8 mouse cellular contexts compared by ENCODE assay signal in the genomic region with DNA sequence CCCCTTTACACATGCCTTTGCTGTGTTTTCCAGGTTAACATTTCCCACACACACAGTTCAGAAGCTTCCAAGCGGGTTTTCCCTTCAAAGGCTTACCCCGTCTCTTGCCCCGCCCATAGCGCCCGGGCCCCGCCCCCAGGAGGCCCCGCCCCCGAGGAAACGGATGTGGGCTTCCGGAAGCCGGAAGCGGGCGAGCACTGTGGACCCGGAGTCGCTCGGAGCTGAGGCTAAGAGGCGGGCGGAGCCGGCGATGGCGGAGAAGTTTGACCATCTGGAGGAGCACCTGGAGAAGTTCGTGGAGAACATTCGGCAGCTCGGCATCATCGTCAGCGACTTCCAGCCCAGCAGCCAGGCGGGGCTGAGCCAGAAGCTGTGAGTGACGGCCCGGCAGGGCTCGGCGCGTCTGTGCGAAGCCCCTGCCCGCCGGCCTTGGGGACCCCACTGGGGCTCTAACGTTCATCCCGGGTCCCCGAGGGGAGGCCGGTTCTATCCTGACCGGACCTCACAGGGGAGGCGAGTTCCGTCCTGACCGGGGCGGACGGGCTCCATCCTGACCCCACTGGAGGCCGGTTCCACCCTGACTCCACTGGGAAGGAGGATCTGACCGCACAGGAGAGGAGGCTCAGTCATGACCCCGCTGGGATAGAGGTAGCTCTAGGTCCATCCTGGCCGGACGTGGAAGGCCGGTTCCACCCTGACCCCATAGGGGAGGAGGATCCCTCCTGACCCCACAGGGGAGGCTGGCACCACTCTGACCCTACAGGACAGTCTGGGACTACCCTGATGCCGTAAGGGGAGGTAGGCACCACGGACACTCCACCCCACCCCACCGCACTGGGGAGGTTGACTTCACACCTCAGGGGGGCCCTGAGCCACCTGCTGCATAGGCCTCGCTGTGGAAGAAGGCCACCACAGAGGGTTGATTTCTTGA. TPM values are rescaled to one million over a fixed set of nuclear protein-coding genes. Genes with fewer than 3 reads are reported as not detected.
A peak's percentile ranks its signal among the peaks of the same experiment; 100 is the strongest.
DNase-seq lines count a peak whose midpoint lies in the region; ATAC-seq and TF ChIP-seq lines count a peak whose summit lies in the region.

No protein-coding gene starts in this region.

- peak; percentile 90 for ATAC-seq in CD4-positive, CD25-positive, alpha-beta regulatory T cell, adult 4 months
- peak; percentile 89 for ATAC-seq in erythroid progenitor cell, adult 5-6 weeks (replicated peaks; ENCODE audit: low FRiP score, poor library complexity, severe bottlenecking)
- peak; percentile 92 for ATAC-seq in heart, embryonic 12.5 days (ENCODE audit: insufficient number of reproducible peaks, low FRiP score)
- ATAC-seq in kidney, postnatal 0 days (replicated peaks; ENCODE audit: low FRiP score, low read depth): peak; percentile 96
- peak; percentile 95 for ATAC-seq in liver, embryonic 11.5 days (replicated peaks; ENCODE audit: low FRiP score)

- TF ChIP-seq CTCF in kidney, postnatal 0 days (IDR thresholded peaks at IDR 0.05; ENCODE audit: low read depth): 0 out of 2 replicates have a peak, but pooled peaks have one; percentile 3

- H3K4me3 ChIP-seq in brown adipose tissue, adult 24 weeks (ENCODE audit: insufficient read depth, low read depth, low read length): peak overlapping the region; percentile 98
- peak overlapping the region; percentile 80 for H3K4me3 ChIP-seq in heart, embryonic 12.5 days
- peak overlapping the region; percentile 95 for H3K4me3 ChIP-seq in kidney, postnatal 0 days (replicated peaks; ENCODE audit: low read depth, low read length)
- peak overlapping the region; percentile 96 for H3K4me3 ChIP-seq in liver, embryonic 11.5 days (ENCODE audit: low read depth, low read length)

- WGBS in heart, embryonic 12.5 days: 1% methylated on average over 55 of the region's 55 CpGs
- under 1% methylated on average over 55 of the region's 55 CpGs for WGBS in kidney, postnatal 0 days
- 1% methylated on average over 55 of the region's 55 CpGs for WGBS in liver, embryonic 11.5 days

- no peaks in the 10 kb centered on the region for H3K27me3 ChIP-seq in heart, embryonic 12.5 days (replicated peaks)
- no peaks in the 10 kb centered on the region for H3K27me3 ChIP-seq in kidney, postnatal 0 days (ENCODE audit: insufficient read depth, low read length)
- H3K27me3 ChIP-seq in liver, embryonic 11.5 days (replicated peaks; ENCODE audit: control insufficient read depth, insufficient read depth, low read length): no peaks in the 10 kb centered on the region
- H3K27me3 ChIP-seq in splenic B cell, adult 2 months (ENCODE audit: control insufficient read depth, insufficient read depth, low read length, poor library complexity, severe bottlenecking): no peaks in the 10 kb centered on the region

- H3K4me1 ChIP-seq in brown adipose tissue, adult 24 weeks (ENCODE audit: control insufficient read depth, insufficient read depth, insufficient read length, low read length): peaks cover 7% of the 10 kb centered on the region
- peaks cover 15% of the 10 kb centered on the region for H3K4me1 ChIP-seq in heart, embryonic 12.5 days (replicated peaks)
- H3K4me1 ChIP-seq in kidney, postnatal 0 days (replicated peaks; ENCODE audit: insufficient read depth, low read length): peaks cover 11% of the 10 kb centered on the region
- peaks cover 9% of the 10 kb centered on the region for H3K4me1 ChIP-seq in liver, embryonic 11.5 days (replicated peaks; ENCODE audit: control insufficient read depth, insufficient read depth, low read length)

- peaks cover 29% of the 10 kb centered on the region for H3K36me3 ChIP-seq in heart, embryonic 12.5 days
- H3K36me3 ChIP-seq in kidney, postnatal 0 days (ENCODE audit: insufficient read depth, low read length): peaks cover 23% of the 10 kb centered on the region
- peaks cover 17% of the 10 kb centered on the region for H3K36me3 ChIP-seq in liver, embryonic 11.5 days (ENCODE audit: control insufficient read depth, insufficient read depth, low read length)
- peaks cover 2% of the 10 kb centered on the region for H3K36me3 ChIP-seq in splenic B cell, adult 2 months (ENCODE audit: control insufficient read depth, insufficient read depth, low read length, poor library complexity, severe bottlenecking)

- H3K4me2 ChIP-seq in heart, embryonic 12.5 days: peak overlapping the region; percentile 93
- H3K4me2 ChIP-seq in kidney, postnatal 0 days (ENCODE audit: low read length): peak overlapping the region; percentile 89
- peak overlapping the region; percentile 96 for H3K4me2 ChIP-seq in liver, embryonic 11.5 days

- H3K9me3 ChIP-seq in heart, embryonic 12.5 days (replicated peaks): no peaks in the 10 kb centered on the region
- H3K9me3 ChIP-seq in kidney, postnatal 0 days (replicated peaks; ENCODE audit: low read length): no peaks in the 10 kb centered on the region
- no peaks in the 10 kb centered on the region for H3K9me3 ChIP-seq in liver, embryonic 11.5 days (ENCODE audit: control insufficient read depth, low read length)

- DNase-seq in kidney, postnatal 0 days (ENCODE audit: low spot score): peak; percentile 90
- peak; percentile 90 for DNase-seq in liver, embryonic 11.5 days (ENCODE audit: low spot score)
- peak; percentile 88 for DNase-seq in naive thymus-derived CD4-positive, alpha-beta T cell, adult 2 months (ENCODE audit: low read depth)
- DNase-seq in splenic B cell, adult 2 months (ENCODE audit: low read depth, low spot score): peak; percentile 84

- H3K27ac ChIP-seq in brown adipose tissue, adult 24 weeks (replicated peaks; ENCODE audit: low read depth, low read length): peak overlapping the region; percentile 60; the same call in 1 of the 2 replicates
- H3K27ac ChIP-seq in heart, embryonic 12.5 days (ENCODE audit: poor library complexity, severe bottlenecking): no peak overlapping the region
- peak overlapping the region; percentile 75 for H3K27ac ChIP-seq in kidney, postnatal 0 days
- H3K27ac ChIP-seq in liver, embryonic 11.5 days (ENCODE audit: low read depth, low read length): peak overlapping the region; percentile 32

- H3K9ac ChIP-seq in heart, embryonic 12.5 days: peak overlapping the region; percentile 89
- peak overlapping the region; percentile 85 for H3K9ac ChIP-seq in kidney, postnatal 0 days (ENCODE audit: low read depth, low read length)
- peak overlapping the region; percentile 88 for H3K9ac ChIP-seq in liver, embryonic 11.5 days (ENCODE audit: low read depth, low read length)

RNA-seq across cellular contexts. Expression of a gene that starts 7.8 kb away (rescaled TPM):
- polyA plus RNA-seq in CD4-positive, CD25-positive, alpha-beta regulatory T cell, adult 4 months (2017; shearing (Covaris generic)): 100 to 1,000 TPM; 160 to 164 TPM
- polyA plus RNA-seq in brown adipose tissue, adult 24 weeks (2012; ENCODE audit: insufficient read depth, insufficient read length, missing spikeins): 42.5 and 89.3 TPM in 2 replicates
- 21.3 and 38.1 TPM in 2 replicates for total RNA-seq in erythroid progenitor cell, adult 5-6 weeks (2015; ENCODE audit: low replicate concordance)
- 13.4 and 18.4 TPM in 2 replicates for total RNA-seq in erythroid progenitor cell, adult 5-6 weeks (2017; ENCODE audit: low replicate concordance)
- polyA plus RNA-seq in heart, embryonic 12.5 days (2016; fragmentation: Nextera tagmentation; extraction: Ambion mirVana): 105 and 106 TPM in 2 replicates
- polyA plus RNA-seq in kidney, postnatal 0 days (2015; fragmentation: Nextera tagmentation; extraction: Ambion mirVana): 143 and 151 TPM in 2 replicates
- polyA plus RNA-seq in liver, embryonic 11.5 days (2014; fragmentation: Nextera tagmentation; extraction: Ambion mirVana): 107 and 121 TPM in 2 replicates
